Mouse (Mus musculus): ENCODE results near the gene Fbxl2.
"Not testable (repeated sequence)": the region's sequence is repeated elsewhere in the genome, so short reads cannot be mapped to it uniquely, and the experiment has no call there.

Gene Fbxl2

GRCm38 (mm10) chr9:114046028-114046427, at the start of gene Fbxl2:
Gene Fbxl2 (minus strand): TSS chr9:114046191.
- DNase-seq (ENCODE audit: low spot score in 2 of 2), result no peak

GRCm38 (mm10) chr9:114094854-114095253, 48.9 kb upstream of the Fbxl2 start:
- DNase-seq (ENCODE audit: low spot score in 2 of 2), result no peak

- peak in 1 of 2 experiments; percentile 14 for DNase-seq (ENCODE audit: low spot score in 2 of 2)
Observed at GRCm38 (mm10) chr9:114092188-114092587, 46.2 kb upstream of the Fbxl2 start.

- not testable (repeated sequence) for DNase-seq (ENCODE audit: low spot score in 2 of 2)
Observed at GRCm38 (mm10) chr9:114088885-114089284, 42.9 kb upstream of the Fbxl2 start.

- DNase-seq (ENCODE audit: low spot score in 2 of 2), result no peak
Observed at GRCm38 (mm10) chr9:114087106-114087815, 41.3 kb upstream of the Fbxl2 start.

GRCm38 (mm10) chr9:114086422-114086821, 40.4 kb upstream of the Fbxl2 start:
- DNase-seq (ENCODE audit: low spot score in 2 of 2), result no peak

GRCm38 (mm10) chr9:114073681-114074080, 27.7 kb upstream of the Fbxl2 start:
- DNase-seq (ENCODE audit: low spot score in 2 of 2), result no peak

- DNase-seq (ENCODE audit: low spot score in 2 of 2), result no peak
Observed at GRCm38 (mm10) chr9:114069372-114069771, 23.4 kb upstream of the Fbxl2 start.

- DNase-seq (ENCODE audit: low spot score in 2 of 2), result no peak
Observed at GRCm38 (mm10) chr9:114068494-114069053, 22.6 kb upstream of the Fbxl2 start.

- DNase-seq (ENCODE audit: low spot score in 2 of 2), result peak in 1 of 2 experiments; percentile 7
Observed at GRCm38 (mm10) chr9:114057090-114057796, 11.3 kb upstream of the Fbxl2 start, which contains the start of gene Susd5. Gene Susd5 (plus strand): TSS chr9:114057140.

GRCm38 (mm10) chr9:114052866-114053265, 6.9 kb upstream of the Fbxl2 start:
- no peak for DNase-seq (ENCODE audit: low spot score in 2 of 2)

- no peak for DNase-seq (ENCODE audit: low spot score in 2 of 2)
Observed at GRCm38 (mm10) chr9:114052031-114052430, 6.0 kb upstream of the Fbxl2 start.

GRCm38 (mm10) chr9:114050778-114051177, 4.8 kb upstream of the Fbxl2 start:
- DNase-seq (ENCODE audit: low spot score in 2 of 2), result no peak

- DNase-seq (ENCODE audit: low spot score in 2 of 2), result no peak
Observed at GRCm38 (mm10) chr9:114050106-114050505, 4.1 kb upstream of the Fbxl2 start.

GRCm38 (mm10) chr9:114046676-114047075, 685 bp upstream of the Fbxl2 start:
- DNase-seq (ENCODE audit: low spot score in 2 of 2), result no peak

GRCm38 (mm10) chr9:114044446-114044845, 1.5 kb downstream of the Fbxl2 start:
- DNase-seq (ENCODE audit: low spot score in 2 of 2), result no peak

GRCm38 (mm10) chr9:114042490-114042889, 3.5 kb downstream of the Fbxl2 start:
- no peak for DNase-seq (ENCODE audit: low spot score in 2 of 2)

GRCm38 (mm10) chr9:114040945-114041344, 5.0 kb downstream of the Fbxl2 start:
- no peak for DNase-seq (ENCODE audit: low spot score in 2 of 2)

GRCm38 (mm10) chr9:114026261-114026934, 19.6 kb downstream of the Fbxl2 start:
- peak; percentile 73 to 81 for DNase-seq (ENCODE audit: low spot score in 2 of 2)

GRCm38 (mm10) chr9:114025846-114026245, 20.1 kb downstream of the Fbxl2 start:
- DNase-seq (ENCODE audit: low spot score in 2 of 2), result no peak

- DNase-seq (ENCODE audit: low spot score in 2 of 2), result no peak
Observed at GRCm38 (mm10) chr9:114025182-114025581, 20.8 kb downstream of the Fbxl2 start.

GRCm38 (mm10) chr9:114022141-114022540, 23.9 kb downstream of the Fbxl2 start:
- DNase-seq (ENCODE audit: low spot score in 2 of 2), result no peak
